Mouse (Mus musculus): ENCODE data around the gene Sdf4. TPM values are rescaled to one million over a fixed set of nuclear protein-coding genes. Genes with fewer than 3 reads are reported as not detected.

Gene Sdf4
- 101 and 115 TPM in 2 replicates for total RNA-seq (2023)

GRCm38 (mm10) chr4:155992241-155992905 lies at the start of gene Sdf4, which contains the start of gene B3galt6:
Gene Sdf4 (plus strand): TSS chr4:155992872.
Gene B3galt6 (minus strand): TSS chr4:155992649.

GRCm38 (mm10) chr4:155943534-155944249 lies 49.0 kb upstream of the Sdf4 start, which contains the start of gene Ube2j2:
Gene Ube2j2 (plus strand): TSS chr4:155943831.

DNA sequence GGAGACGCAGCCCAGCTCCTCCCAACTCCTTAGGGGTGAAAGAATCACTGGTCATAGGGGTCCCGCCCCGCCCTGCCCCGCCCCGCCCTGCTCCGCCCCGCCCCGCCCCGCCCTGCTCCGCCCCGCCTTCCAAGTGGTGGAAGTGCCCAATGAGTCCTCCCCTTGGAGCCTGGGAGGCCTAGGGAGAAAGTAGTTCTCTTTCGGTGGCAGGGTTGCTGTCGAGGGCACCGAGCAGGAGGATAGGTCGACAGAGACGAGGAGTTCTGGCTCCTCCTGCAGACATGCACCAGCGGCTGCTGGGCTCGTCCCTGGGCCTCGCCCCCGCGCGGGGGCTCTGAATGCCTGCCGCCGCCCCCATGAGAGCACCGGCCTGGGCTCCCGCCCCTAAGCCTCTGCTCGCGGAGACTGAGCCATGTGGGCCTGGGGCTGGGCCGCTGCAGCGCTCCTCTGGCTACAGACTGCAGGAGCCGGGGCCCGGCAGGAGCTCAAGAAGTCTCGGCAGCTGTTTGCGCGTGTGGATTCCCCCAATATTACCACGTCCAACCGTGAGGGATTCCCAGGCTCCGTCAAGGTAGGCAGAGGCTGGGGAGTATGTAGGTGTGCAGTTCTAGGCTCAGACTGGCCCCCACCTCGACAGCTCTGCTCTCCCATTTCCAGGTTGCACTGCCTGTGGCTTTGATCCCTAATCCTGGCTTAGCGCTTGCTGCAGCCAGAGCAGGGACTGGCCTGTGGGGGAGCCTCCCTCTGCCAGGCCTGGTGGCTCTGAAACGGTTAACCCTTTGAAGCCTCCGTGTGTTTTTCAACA lies 30.3 kb upstream of the Sdf4 start, which contains the start of gene C1qtnf12:
TSS of gene C1qtnf12 (plus strand) at position 152 of the 805 bp plus-strand sequence.

DNA sequence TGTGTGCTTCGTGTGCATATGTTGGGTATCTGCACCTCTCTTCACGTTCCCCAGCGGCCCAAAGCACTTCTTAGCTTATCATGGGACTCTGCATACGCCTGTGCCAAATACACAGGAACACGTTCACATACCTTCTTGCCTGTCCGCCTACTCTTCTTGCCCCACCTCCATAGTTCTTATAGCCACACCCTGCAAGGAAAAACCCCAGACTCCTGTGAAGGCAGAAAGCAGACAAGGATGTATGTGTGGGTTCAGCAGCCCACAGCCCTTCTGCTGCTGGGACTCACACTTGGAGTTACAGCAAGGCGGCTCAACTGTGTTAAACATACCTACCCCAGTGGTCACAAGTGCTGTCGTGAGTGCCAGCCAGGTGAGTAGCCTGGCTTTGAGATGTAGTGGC lies 21.0 kb downstream of the Sdf4 start, which contains the start of gene Tnfrsf4:
TSS of gene Tnfrsf4 (plus strand) at position 207 of the 400 bp plus-strand sequence.

DNA sequence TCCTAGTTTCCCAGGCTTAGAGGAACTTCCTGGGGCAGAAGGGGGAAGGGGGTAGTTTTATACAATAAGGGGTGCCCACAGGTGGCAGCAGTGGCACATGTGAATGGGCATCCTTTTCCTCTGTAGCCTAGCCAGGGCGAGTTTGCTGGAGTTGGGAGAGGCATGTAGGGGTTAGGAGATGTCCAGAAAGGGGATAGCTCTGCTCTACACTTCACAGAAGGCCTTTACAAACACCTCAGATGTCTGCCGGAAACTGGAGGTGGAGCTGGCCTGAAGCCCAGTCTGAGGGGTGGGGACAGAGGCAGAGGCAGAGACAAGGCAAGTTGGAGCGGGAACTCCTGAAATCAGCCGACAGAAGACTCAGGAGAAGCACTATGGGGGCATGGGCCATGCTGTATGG lies 33.3 kb downstream of the Sdf4 start, which contains the start of gene Tnfrsf18:
TSS of gene Tnfrsf18 (plus strand) at position 152 of the 400 bp plus-strand sequence.

GRCm38 (mm10) chr4:156059261-156059660 lies 66.6 kb downstream of the Sdf4 start, which contains the start of gene Ttll10:
Gene Ttll10 (minus strand): TSS chr4:156059414.

Other genes with a start within 250 kb of the Sdf4 start
- 7.3 and 11.4 TPM in 2 replicates for gene Atad3a, start 231.8 kb upstream of the Sdf4 start, total RNA-seq (2023)
- not detected in 2 replicates for gene Vwa1, start 218.2 kb upstream of the Sdf4 start, total RNA-seq (2023)
- gene Tmem88b, start 207.0 kb upstream of the Sdf4 start, total RNA-seq (2023) = not detected in 2 replicates
- not detected in 2 replicates for gene Ankrd65, start 202.4 kb upstream of the Sdf4 start, total RNA-seq (2023)
- gene Mrpl20, start 190.0 kb upstream of the Sdf4 start, total RNA-seq (2023) = 45.0 and 61.8 TPM in 2 replicates
- 162 and 225 TPM in 2 replicates for gene Ccnl2, start 180.4 kb upstream of the Sdf4 start, total RNA-seq (2023)
- gene Aurkaip1, start 161.6 kb upstream of the Sdf4 start, total RNA-seq (2023) = 98.0 and 129 TPM in 2 replicates
- gene Mxra8, start 153.2 kb upstream of the Sdf4 start, total RNA-seq (2023) = 0.23 and 1.3 TPM in 2 replicates
- 49.9 and 68.5 TPM in 2 replicates for gene Dvl1, start 145.5 kb upstream of the Sdf4 start, total RNA-seq (2023)
- 2.3 and 2.6 TPM in 2 replicates for gene Tas1r3, start 129.5 kb upstream of the Sdf4 start, total RNA-seq (2023)
- gene Cptp, start 123.4 kb upstream of the Sdf4 start, total RNA-seq (2023) = 20.5 and 22.6 TPM in 2 replicates
- gene Ints11, start 123.3 kb upstream of the Sdf4 start, total RNA-seq (2023) = 31.9 and 42.4 TPM in 2 replicates
- 10.6 and 10.8 TPM in 2 replicates for gene Pusl1, start 101.1 kb upstream of the Sdf4 start, total RNA-seq (2023)
- gene Acap3, start 101.0 kb upstream of the Sdf4 start, total RNA-seq (2023) = 55.0 and 80.6 TPM in 2 replicates
- gene Ube2j2, start 49.0 kb upstream of the Sdf4 start, total RNA-seq (2023) = 100 and 130 TPM in 2 replicates
- 18.1 and 25.1 TPM in 2 replicates for gene C1qtnf12, start 30.6 kb upstream of the Sdf4 start, total RNA-seq (2023)
- gene B3galt6, start 223 bp upstream of the Sdf4 start, total RNA-seq (2023) = 1.6 and 1.9 TPM in 2 replicates
- gene Tnfrsf4, start 21.0 kb downstream of the Sdf4 start, total RNA-seq (2023) = 1.5 and 2.1 TPM in 2 replicates
- 3.5 and 6.8 TPM in 2 replicates for gene Tnfrsf18, start 33.3 kb downstream of the Sdf4 start, total RNA-seq (2023)
- not detected in 2 replicates for gene Ttll10, start 66.5 kb downstream of the Sdf4 start, total RNA-seq (2023)
- gene 9430015G10Rik, start 117.1 kb downstream of the Sdf4 start, total RNA-seq (2023) = 12.2 and 12.7 TPM in 2 replicates
- 0.18 and 0.35 TPM in 2 replicates for gene Rnf223, start 137.6 kb downstream of the Sdf4 start, total RNA-seq (2023)
- 17.6 and 18.5 TPM in 2 replicates for gene Agrn, start 204.6 kb downstream of the Sdf4 start, total RNA-seq (2023)
- 10.6 and 19.0 TPM in 2 replicates for gene Isg15, start 207.9 kb downstream of the Sdf4 start, total RNA-seq (2023)
- 5.9 and 7.6 TPM in 2 replicates for gene AW011738, start 210.4 kb downstream of the Sdf4 start, total RNA-seq (2023)
- not detected in 2 replicates for gene Perm1, start 223.0 kb downstream of the Sdf4 start, total RNA-seq (2023)
- 13.2 and 19.2 TPM in 2 replicates for gene Plekhn1, start 242.0 kb downstream of the Sdf4 start, total RNA-seq (2023)
- gene Noc2l, start 243.1 kb downstream of the Sdf4 start, total RNA-seq (2023) = 18.4 and 27.6 TPM in 2 replicates

All from neutrophil, adult 65 days (primary cell).